Mouse (Mus musculus) thymus, postnatal 25 days (tissue): ENCODE data around the gene Rhox2f.
"Not testable (repeated sequence)": the region's sequence is repeated elsewhere in the genome, so short reads cannot be mapped to it uniquely, and the experiment has no call there.

Experiments
- DNase-seq: peaks from one replicate; pipeline ENCODE4 v3.0.0; 2022

The Rhox2f gene

GRCm38 (mm10) chrX:37571105-37571504 is at the start of gene Rhox2f:
Rhox2f (plus strand) TSS chrX:37571405.
- DNase-seq, result not testable (repeated sequence)

GRCm38 (mm10) chrX:37530152-37530551 is 41.1 kb upstream of the Rhox2f start, which contains the start of gene Rhox2e:
Rhox2e (plus strand) TSS chrX:37530452.
- not testable (repeated sequence) for DNase-seq

GRCm38 (mm10) chrX:37541719-37542118 is 29.5 kb upstream of the Rhox2f start, which contains the start of gene Rhox3e:
Rhox3e (plus strand) TSS chrX:37542019.
- not testable (repeated sequence) for DNase-seq

GRCm38 (mm10) chrX:37557112-37557511 is 14.1 kb upstream of the Rhox2f start, which contains the start of gene Rhox4e:
Rhox4e (plus strand) TSS chrX:37557412.
- DNase-seq, result not testable (repeated sequence)

- not testable (repeated sequence) for DNase-seq
These were observed 1.4 kb downstream of the Rhox2f start for GRCm38 (mm10) chrX:37572638-37573037.

GRCm38 (mm10) chrX:37580692-37581091 is 9.5 kb downstream of the Rhox2f start, which contains the start of gene Rhox3f:
Rhox3f (plus strand) TSS chrX:37580992.
- not testable (repeated sequence) for DNase-seq

- DNase-seq, result not testable (repeated sequence)
These were observed 36.4 kb downstream of the Rhox2f start, which contains the start of gene Rhox4f for GRCm38 (mm10) chrX:37607604-37608003. Rhox4f (minus strand) TSS chrX:37607704.
